Mouse (Mus musculus) neutrophil, adult 59 days (primary cell): ENCODE measurements around the gene Scgb2b2. TPM values are rescaled to one million over a fixed set of nuclear protein-coding genes. Genes with fewer than 3 reads are reported as not detected.

Source experiments
- total RNA-seq, 2 experiments: library from RNA; stranded (reverse); gene quantifications; 1 replicate in 1 of 2; 2 replicates in 1 of 2; pipeline ENCODE4 v1.2.4; 2023

Gene Scgb2b2
- not detected for total RNA-seq

DNA sequence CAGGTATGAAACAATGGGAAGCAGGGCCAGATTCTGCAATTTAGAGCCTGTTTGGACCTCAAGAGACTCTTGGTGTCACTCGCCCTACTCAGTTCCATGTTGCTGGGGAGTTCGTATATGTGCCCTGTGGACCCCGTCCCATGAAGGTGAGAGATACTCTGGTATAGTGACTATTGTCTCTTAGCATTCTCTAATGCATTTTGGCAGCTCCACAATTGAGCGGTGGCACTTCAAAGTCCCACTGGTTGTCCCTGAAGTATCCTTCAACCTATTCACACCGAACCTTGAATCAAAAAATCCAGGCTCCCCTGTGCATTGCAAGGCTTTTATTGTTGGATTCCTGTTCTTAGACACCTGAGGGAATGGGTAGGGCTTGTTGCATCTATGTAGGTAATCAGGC lies at the start of gene Scgb2b2:
Scgb2b2 (plus strand) TSS at position 301 of the 400 bp plus-strand sequence.

GRCm38 (mm10) chr7:31291721-31292120 lies 1.4 kb downstream of the Scgb2b2 start, which contains the start of gene Scgb1b2:
Gene Scgb1b2, minus strand, starts transcription at chr7:31291821.

Other genes with a start within 250 kb of the Scgb2b2 start
- 100 to 1,000 TPM; 709 to 844 TPM for gene Fxyd5, start 248.0 kb upstream of the Scgb2b2 start, total RNA-seq
- gene Fxyd7, start 239.0 kb upstream of the Scgb2b2 start, total RNA-seq = not detected
- gene Fxyd1, start 233.3 kb upstream of the Scgb2b2 start, total RNA-seq = not detected
- gene Lgi4, start 231.2 kb upstream of the Scgb2b2 start, total RNA-seq = under 1 TPM in 1 of 2 experiments, not detected in 1; 0.15 TPM
- not detected for gene Fxyd3, start 213.8 kb upstream of the Scgb2b2 start, total RNA-seq
- gene Hpn, start 175.2 kb upstream of the Scgb2b2 start, total RNA-seq = 1 to 10 TPM; 2.1 to 3.4 TPM
- gene Scn1b, start 163.5 kb upstream of the Scgb2b2 start, total RNA-seq = 1 to 10 TPM; 6.2 to 8.8 TPM
- 100 to 1,000 TPM; 112 to 127 TPM for gene Gramd1a, start 134.6 kb upstream of the Scgb2b2 start, total RNA-seq
- not detected for gene Scgb1b2, start 1.3 kb downstream of the Scgb2b2 start, total RNA-seq
- not detected for gene Scgb2b3, start 71.6 kb downstream of the Scgb2b2 start, total RNA-seq
- gene Scgb1b3, start 85.1 kb downstream of the Scgb2b2 start, total RNA-seq = not detected